ENCODE assay signal across 8 mouse cellular contexts in genomic region chr11:120580190-120580589, GRCm38 (mm10). TPM values are rescaled to one million over a fixed set of nuclear protein-coding genes. Genes with fewer than 3 reads are reported as not detected.
DNase-seq lines count a peak whose midpoint lies in the region; ATAC-seq and TF ChIP-seq lines count a peak whose summit lies in the region.

No protein-coding gene starts in this region.

- H3K27ac ChIP-seq in layer of hippocampus, adult 2 months: peak overlapping the region; percentile 97
- H3K27ac ChIP-seq in cortical plate, adult 2 months (ENCODE audit: insufficient read depth, low read length): 0 out of 2 replicates have a peak overlapping the region, but pooled peaks have one; percentile 88
- H3K27ac ChIP-seq in hindbrain, embryonic 12.5 days: peak overlapping the region; percentile 93
- H3K27ac ChIP-seq in limb, embryonic 15.5 days: peak overlapping the region; percentile 95

- no peak for TF ChIP-seq CTCF in layer of hippocampus, adult 2 months (conservative IDR thresholded peaks at IDR 0.05)
- TF ChIP-seq CTCF in cortical plate, adult 2 months (IDR thresholded peaks at IDR 0.05; ENCODE audit: extremely low read depth, insufficient read depth, low read length): no peak

- no peaks in the 10 kb centered on the region for H3K27me3 ChIP-seq in hindbrain, embryonic 12.5 days
- H3K27me3 ChIP-seq in limb, embryonic 15.5 days: no peaks in the 10 kb centered on the region
- no peaks in the 10 kb centered on the region for H3K27me3 ChIP-seq in myocyte (ENCODE audit: control insufficient read depth, insufficient read depth, insufficient read length)

- H3K9ac ChIP-seq in hindbrain, embryonic 12.5 days: peak overlapping the region; percentile 98
- peak overlapping the region; percentile 90 for H3K9ac ChIP-seq in limb, embryonic 15.5 days

- peaks cover 41% of the 10 kb centered on the region for H3K36me3 ChIP-seq in hindbrain, embryonic 12.5 days
- H3K36me3 ChIP-seq in limb, embryonic 15.5 days: peaks cover 39% of the 10 kb centered on the region
- peaks cover 24% of the 10 kb centered on the region for H3K36me3 ChIP-seq in myocyte (ENCODE audit: control insufficient read depth, insufficient read depth)

- peak overlapping the region; percentile 76 for H3K4me3 ChIP-seq in layer of hippocampus, adult 2 months
- peak overlapping the region; percentile 81 for H3K4me3 ChIP-seq in cortical plate, adult 2 months (ENCODE audit: insufficient read depth, low read length)
- peak overlapping the region; percentile 91 for H3K4me3 ChIP-seq in hindbrain, embryonic 12.5 days
- H3K4me3 ChIP-seq in limb, embryonic 15.5 days: peak overlapping the region; percentile 83
- peak overlapping the region; percentile 99 for H3K4me3 ChIP-seq in myocyte

- H3K79me2 ChIP-seq in myocyte (ENCODE audit: control insufficient read depth, insufficient read depth): peaks cover 25% of the 10 kb centered on the region

- no peak for ATAC-seq in hindbrain, embryonic 12.5 days (ENCODE audit: low FRiP score)
- no peak for ATAC-seq in limb, embryonic 15.5 days (ENCODE audit: insufficient number of reproducible peaks, low FRiP score, low TSS enrichment, low read depth)
- no peak for ATAC-seq in inflammation-experienced regulatory T-cells, adult 6 months

- peak overlapping the region; percentile 90 for H3K4me2 ChIP-seq in hindbrain, embryonic 12.5 days (replicated peaks)
- peak overlapping the region; percentile 70 for H3K4me2 ChIP-seq in limb, embryonic 15.5 days
- H3K4me2 ChIP-seq in myocyte (ENCODE audit: low read depth): peak overlapping the region; percentile 100

- peak overlapping the region; percentile 90 for H3ac ChIP-seq in myocyte (ENCODE audit: control insufficient read depth, insufficient read length)

- no peak for DNase-seq in layer of hippocampus, adult 2 months (ENCODE audit: low spot score in 2 of 2)
- no peak for DNase-seq in layer of hippocampus, postnatal 25 days (ENCODE audit: extremely low spot score in 1 of 2, low spot score in 1 of 2)
- DNase-seq in testis, postnatal 10 days (ENCODE audit: low spot score): no peak

- H3K9me3 ChIP-seq in hindbrain, embryonic 12.5 days (replicated peaks): no peaks in the 10 kb centered on the region; the same call in 1 of the 2 replicates
- H3K9me3 ChIP-seq in limb, embryonic 15.5 days: no peaks in the 10 kb centered on the region

- peaks cover 2% of the 10 kb centered on the region; the same call in 1 of the 2 replicates for H3K4me1 ChIP-seq in cortical plate, adult 2 months (ENCODE audit: control insufficient read depth, insufficient read depth, low read length)
- peaks cover 28% of the 10 kb centered on the region for H3K4me1 ChIP-seq in hindbrain, embryonic 12.5 days
- peaks cover 33% of the 10 kb centered on the region for H3K4me1 ChIP-seq in limb, embryonic 15.5 days

- WGBS in hindbrain, embryonic 12.5 days: 67% methylated on average over 7 of the region's 7 CpGs
- whole genome bisulfite sequencing in limb, embryonic 15.5 days: 52% methylated on average over 7 of the region's 7 CpGs

- TF ChIP-seq POLR2A in cortical plate, adult 2 months (IDR thresholded peaks at IDR 0.05; ENCODE audit: extremely low read depth, insufficient read depth, low read length): no peak
- peak; percentile 4 for TF ChIP-seq POLR2A in myocyte (IDR thresholded peaks at IDR 0.05; ENCODE audit: insufficient read length, low read depth)

TF ChIP-seq in myocyte, 11 proteins besides CTCF, POLR2A, EP300 and RAD21:
- no peak for TF ChIP-seq E2F4 (IDR thresholded peaks at IDR 0.05; ENCODE audit: insufficient read depth)
- TF ChIP-seq MYOD1 (IDR thresholded peaks at IDR 0.05; ENCODE audit: control insufficient read depth in 1 of 3, insufficient read length in 2 of 3, low read depth in 2 of 3): no peak
- TF ChIP-seq POLR2AphosphoS2 (IDR thresholded peaks at IDR 0.05; ENCODE audit: insufficient read length, low read depth): peak; percentile 34
- TF ChIP-seq MAX (IDR thresholded peaks at IDR 0.05; ENCODE audit: low read depth): no peak

RNA-seq across cellular contexts. Expression of gene Arhgdia, which starts 1.2 kb away (rescaled TPM):
- total RNA-seq in layer of hippocampus, adult 2 months (2021): 100 to 1,000 TPM; 270 to 277 TPM
- total RNA-seq in layer of hippocampus, postnatal 25 days (2021): 100 to 1,000 TPM; 306 to 324 TPM
- 416 and 442 TPM in 2 replicates for polyA plus RNA-seq in cortical plate, adult 2 months (2012; rRNA removed)
- 548 TPM in 2 replicates for polyA plus RNA-seq in hindbrain, embryonic 12.5 days (2016; fragmentation: Nextera tagmentation; extraction: Ambion mirVana)
- 581 and 641 TPM in 2 replicates for polyA plus RNA-seq in limb, embryonic 15.5 days (2015; fragmentation: Nextera tagmentation; extraction: Ambion mirVana)
- 837 TPM for polyA plus RNA-seq in myocyte (2012; fragmentation: generic; extraction: Trizol)
- polyA plus RNA-seq in inflammation-experienced regulatory T-cells, adult 6 months (2017; shearing (Covaris generic)): 100 to 1,000 TPM; 624 to 862 (median 685) TPM

RNA-seq across cellular contexts. Expression of gene P4hb, which starts 7.1 kb away (rescaled TPM):
- 100 to 1,000 TPM; 106 to 118 TPM for total RNA-seq in layer of hippocampus, adult 2 months (2021)
- total RNA-seq in layer of hippocampus, postnatal 25 days (2021): 100 to 1,000 TPM; 127 to 136 TPM
- polyA plus RNA-seq in cortical plate, adult 2 months (2012; rRNA removed): 88.9 and 91.2 TPM in 2 replicates
- polyA plus RNA-seq in hindbrain, embryonic 12.5 days (2016; fragmentation: Nextera tagmentation; extraction: Ambion mirVana): 473 and 486 TPM in 2 replicates
- 1,021 and 1,099 TPM in 2 replicates for polyA plus RNA-seq in limb, embryonic 15.5 days (2015; fragmentation: Nextera tagmentation; extraction: Ambion mirVana)
- polyA plus RNA-seq in myocyte (2012; fragmentation: generic; extraction: Trizol): 444 TPM
- 100 to 1,000 TPM; 135 to 164 (median 149) TPM for polyA plus RNA-seq in inflammation-experienced regulatory T-cells, adult 6 months (2017; shearing (Covaris generic))

RNA-seq across cellular contexts. Expression of gene Alyref, which starts 18.0 kb away (rescaled TPM):
- total RNA-seq in layer of hippocampus, adult 2 months (2021): 10 to 100 TPM; 58.0 to 66.8 TPM
- total RNA-seq in layer of hippocampus, postnatal 25 days (2021): 10 to 100 TPM; 61.7 to 67.4 TPM
- polyA plus RNA-seq in cortical plate, adult 2 months (2012; rRNA removed): 42.1 and 46.9 TPM in 2 replicates
- polyA plus RNA-seq in hindbrain, embryonic 12.5 days (2016; fragmentation: Nextera tagmentation; extraction: Ambion mirVana): 539 and 588 TPM in 2 replicates
- polyA plus RNA-seq in limb, embryonic 15.5 days (2015; fragmentation: Nextera tagmentation; extraction: Ambion mirVana): 342 and 405 TPM in 2 replicates
- 113 TPM for polyA plus RNA-seq in myocyte (2012; fragmentation: generic; extraction: Trizol)
- 10 to 100 TPM; 15.8 to 76.9 (median 47.7) TPM for polyA plus RNA-seq in inflammation-experienced regulatory T-cells, adult 6 months (2017; shearing (Covaris generic))

RNA-seq across cellular contexts. Expression of gene Anapc11, which starts 18.0 kb away (rescaled TPM):
- 10 to 100 TPM; 87.1 to 89.6 TPM for total RNA-seq in layer of hippocampus, adult 2 months (2021)
- 100 to 1,000 TPM in 1 of 2 experiments, 10 to 100 TPM in 1; 87.2 to 109 TPM for total RNA-seq in layer of hippocampus, postnatal 25 days (2021)
- 148 and 161 TPM in 2 replicates for polyA plus RNA-seq in cortical plate, adult 2 months (2012; rRNA removed)
- 153 and 170 TPM in 2 replicates for polyA plus RNA-seq in hindbrain, embryonic 12.5 days (2016; fragmentation: Nextera tagmentation; extraction: Ambion mirVana)
- 212 and 215 TPM in 2 replicates for polyA plus RNA-seq in limb, embryonic 15.5 days (2015; fragmentation: Nextera tagmentation; extraction: Ambion mirVana)
- polyA plus RNA-seq in myocyte (2012; fragmentation: generic; extraction: Trizol): 184 TPM
- 100 to 1,000 TPM; 110 to 147 (median 129) TPM for polyA plus RNA-seq in inflammation-experienced regulatory T-cells, adult 6 months (2017; shearing (Covaris generic))

RNA-seq across cellular contexts. Expression of gene Npb, which starts 28.1 kb away (rescaled TPM):
- total RNA-seq in layer of hippocampus, adult 2 months (2021): 1 to 10 TPM; 1.3 to 1.7 TPM
- total RNA-seq in layer of hippocampus, postnatal 25 days (2021): 1 to 10 TPM; 2.1 to 2.9 TPM
- polyA plus RNA-seq in cortical plate, adult 2 months (2012; rRNA removed): 0.58 and 1.1 TPM in 2 replicates
- polyA plus RNA-seq in hindbrain, embryonic 12.5 days (2016; fragmentation: Nextera tagmentation; extraction: Ambion mirVana): 1.0 and 1.3 TPM in 2 replicates
- 2.2 and 2.9 TPM in 2 replicates for polyA plus RNA-seq in limb, embryonic 15.5 days (2015; fragmentation: Nextera tagmentation; extraction: Ambion mirVana)
- 0.32 TPM for polyA plus RNA-seq in myocyte (2012; fragmentation: generic; extraction: Trizol)
- polyA plus RNA-seq in inflammation-experienced regulatory T-cells, adult 6 months (2017; shearing (Covaris generic)): 1 to 10 TPM in 1 of 3 experiments, under 1 TPM in 1, not detected in 1; 0.67 to 1.4 TPM
